Mouse (Mus musculus) forelimb bud, embryonic 11.5 days (tissue): ENCODE data around the gene Ankrd27.
"Not testable (repeated sequence)": the region's sequence is repeated elsewhere in the genome, so short reads cannot be mapped to it uniquely, and the experiment has no call there.

Experiments used
- DNase-seq: peaks from one replicate; pipeline ENCODE4 v3.0.0-alpha.2; 2012; ENCODE audit warnings: low read depth, low spot score

Gene Ankrd27

GRCm38 (mm10) chr7:35586055-35586905 lies at the start of gene Ankrd27:
Gene Ankrd27 (plus strand): TSS chr7:35586244.
- DNase-seq, result peak; percentile 98

- DNase-seq, result no peak
Measured at GRCm38 (mm10) chr7:35537562-35537961, 48.5 kb upstream of the Ankrd27 start, which contains the start of gene Tdrd12. Gene Tdrd12 (minus strand): TSS chr7:35537745.

- DNase-seq, result peak; percentile 77
Measured at GRCm38 (mm10) chr7:35545881-35546280, 40.2 kb upstream of the Ankrd27 start.

- no peak for DNase-seq
Measured at GRCm38 (mm10) chr7:35553751-35554604, 32.1 kb upstream of the Ankrd27 start.

- no peak for DNase-seq
Measured at GRCm38 (mm10) chr7:35554605-35555175, 31.4 kb upstream of the Ankrd27 start.

GRCm38 (mm10) chr7:35555224-35556204 lies 30.5 kb upstream of the Ankrd27 start:
- DNase-seq, result peak; percentile 95

GRCm38 (mm10) chr7:35556205-35556603 lies 29.8 kb upstream of the Ankrd27 start, which contains the start of gene Nudt19:
Gene Nudt19 (minus strand): TSS chr7:35556304.
- DNase-seq, result no peak

- no peak for DNase-seq
Measured at GRCm38 (mm10) chr7:35556905-35557304, 29.1 kb upstream of the Ankrd27 start.

- DNase-seq, result no peak
Measured at GRCm38 (mm10) chr7:35557577-35557976, 28.5 kb upstream of the Ankrd27 start.

GRCm38 (mm10) chr7:35558681-35559080 lies 27.4 kb upstream of the Ankrd27 start:
- DNase-seq, result no peak

GRCm38 (mm10) chr7:35559838-35560237 lies 26.2 kb upstream of the Ankrd27 start:
- no peak for DNase-seq

GRCm38 (mm10) chr7:35563071-35563470 lies 23.0 kb upstream of the Ankrd27 start:
- no peak for DNase-seq

- no peak for DNase-seq
Measured at GRCm38 (mm10) chr7:35564067-35564865, 21.8 kb upstream of the Ankrd27 start.

- not testable (repeated sequence) for DNase-seq
Measured at GRCm38 (mm10) chr7:35564872-35565271, 21.2 kb upstream of the Ankrd27 start.

- not testable (repeated sequence) for DNase-seq
Measured at GRCm38 (mm10) chr7:35565965-35566364, 20.1 kb upstream of the Ankrd27 start.

- DNase-seq, result not testable (repeated sequence)
Measured at GRCm38 (mm10) chr7:35569724-35570123, 16.3 kb upstream of the Ankrd27 start.

- not testable (repeated sequence) for DNase-seq
Measured at GRCm38 (mm10) chr7:35570883-35571282, 15.2 kb upstream of the Ankrd27 start.

GRCm38 (mm10) chr7:35579849-35580248 lies 6.2 kb upstream of the Ankrd27 start:
- peak; percentile 56 for DNase-seq

- DNase-seq, result no peak
Measured at GRCm38 (mm10) chr7:35582719-35583118, 3.3 kb upstream of the Ankrd27 start.
